Mouse (Mus musculus) cerebellum, adult 2 months (tissue): ENCODE results near the gene Rpl14. TPM values are rescaled to one million over a fixed set of nuclear protein-coding genes. Genes with fewer than 3 reads are reported as not detected.

ENCODE experiments used
- DNase-seq, 2 experiments: peaks; one replicate each; pipeline ENCODE4 v3.0.0; 2021
- H3K27ac ChIP-seq: fragments of 200-500 bp; 2 replicates; pipeline ENCODE4 v1.5.1; 2012; ENCODE audit warnings: low read length, control low read depth, inconsistent platforms; ENCODE audit not compliant: insufficient read depth
- H3K27me3 ChIP-seq: fragments of 200-500 bp; 2 replicates; pipeline ENCODE4 v1.6.1; 2012; ENCODE audit warnings: inconsistent platforms, mild to moderate bottlenecking, low read length, moderate library complexity; ENCODE audit not compliant: control insufficient read depth, insufficient read depth
- H3K4me1 ChIP-seq: fragments of 200-500 bp; 2 replicates; pipeline ENCODE4 v1.6.1; 2011; ENCODE audit warnings: low read length; ENCODE audit not compliant: control insufficient read depth, insufficient read depth
- H3K4me3 ChIP-seq: fragments of 200-500 bp; replicated peaks from 2 replicates; pipeline ENCODE3; 2011; ENCODE audit warnings: mild to moderate bottlenecking, low read depth, low read length, control low read depth; ENCODE audit not compliant: insufficient read depth
- CTCF ChIP-seq: fragments of 200-500 bp; IDR thresholded peaks from 2 replicates; pipeline ENCODE4 v1.5.1; 2011; ENCODE audit warnings: low read depth, mild to moderate bottlenecking, control low read depth, low read length, moderate library complexity, borderline replicate concordance; ENCODE audit not compliant: insufficient read depth
- POLR2A ChIP-seq: fragments of 200-500 bp; IDR thresholded peaks from 2 replicates; pipeline ENCODE4 v1.6.1; 2011; ENCODE audit warnings: low read length, control low read depth, borderline replicate concordance; ENCODE audit not compliant: insufficient read depth
- WGBS: fragments of 180-500 bp; shearing (Covaris S2); methylation state at CpG from one replicate; pipeline ENCODE4 v1.1.7; 2018; 5-methylcytosine and 5-hydroxymethylcytosine counted together
- polyA plus RNA-seq: library from polyadenylated mRNA; depleted of rRNA; stranded (reverse); fragments of >200 nt; gene quantifications from 2 replicates; pipeline ENCODE4 v1.2.3, GENCODE M21; 2012

The Rpl14 gene
- polyA plus RNA-seq, 1 experiment, result 353 TPM

GRCm38 (mm10) chr9:120564247-120564646 is 7.0 kb upstream of the Rpl14 start:
- Histone ChIP-seq H3K27ac (no peak overlapping the region), H3K4me3 (no peak overlapping the region), H3K4me1 (no peaks in the 10 kb centered on the region), H3K27me3 (no peaks in the 10 kb centered on the region)
- TF ChIP-seq CTCF, result no peak
- DNase-seq, result no peak
- WGBS, result 74% methylated on average over 2 of the region's 2 CpGs

DNA sequence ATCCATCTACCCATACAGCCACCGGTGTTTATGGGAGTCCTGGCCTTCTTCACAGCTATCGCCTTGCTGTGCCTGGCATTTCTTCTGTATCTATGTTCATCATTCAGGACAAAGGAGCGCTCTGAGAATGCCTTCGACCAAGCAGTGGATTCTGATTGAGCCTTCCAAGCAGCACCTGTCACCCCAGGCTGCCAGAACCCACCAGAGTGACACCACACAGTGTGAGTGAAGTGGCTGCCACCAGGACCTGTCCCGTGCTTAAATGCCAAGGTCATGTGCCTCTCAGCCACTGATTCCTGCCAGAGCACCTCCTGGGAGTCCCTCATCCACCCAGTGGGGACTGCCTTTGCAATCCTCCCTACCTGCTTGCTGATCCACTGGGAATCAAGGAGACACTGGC is 4.9 kb upstream of the Rpl14 start:
- Histone ChIP-seq H3K27me3 (no peaks in the 10 kb centered on the region), H3K27ac (no peak overlapping the region), H3K4me3 (no peak overlapping the region), H3K4me1 (no peaks in the 10 kb centered on the region)
- no peak for DNase-seq
- WGBS, result 58% methylated on average over 5 of the region's 5 CpGs
- no peak for TF ChIP-seq POLR2A
- no peak for TF ChIP-seq CTCF

DNA sequence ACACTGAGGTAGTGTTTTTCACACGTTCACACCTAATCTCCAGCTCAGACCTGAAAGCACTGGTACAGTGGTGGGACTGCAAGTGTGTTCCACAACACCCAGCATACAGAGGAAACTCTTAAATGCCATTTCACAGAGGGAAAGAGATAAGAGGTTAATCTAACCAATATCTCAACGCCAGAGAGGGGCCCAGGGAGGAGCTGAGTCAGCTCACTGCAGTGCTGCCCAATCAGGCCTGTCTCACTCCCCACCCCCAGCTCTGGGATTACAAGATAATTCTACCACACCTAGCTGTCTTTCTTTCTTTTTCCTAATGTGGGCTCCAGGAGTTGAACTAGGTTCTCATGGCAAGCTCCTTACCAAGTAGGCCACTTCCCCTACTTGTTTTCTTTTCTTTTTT is 2.3 kb upstream of the Rpl14 start:
- H3K4me1 ChIP-seq, result no peaks in the 10 kb centered on the region
- 73% methylated on average over 2 of the region's 2 CpGs for WGBS
- DNase-seq, result no peak

GRCm38 (mm10) chr9:120569721-120570333 is 1.4 kb upstream of the Rpl14 start:
- Histone ChIP-seq H3K4me3 (no peak overlapping the region), H3K27me3 (no peaks in the 10 kb centered on the region), H3K4me1 (no peaks in the 10 kb centered on the region), H3K27ac (no peak overlapping the region)
- 41% methylated on average over 13 of the region's 13 CpGs for WGBS
- peak; percentile 25 to 34 for DNase-seq
- TF ChIP-seq CTCF, result peak; percentile 32; the same call in 1 of the 2 replicates
- no peak for TF ChIP-seq POLR2A

More for the DNA sequence above, 2.3 kb upstream of the Rpl14 start:
- H3K4me3 ChIP-seq, result no peak overlapping the region
- H3K27me3 ChIP-seq, result no peaks in the 10 kb centered on the region
- no peak for TF ChIP-seq POLR2A
- no peak for TF ChIP-seq CTCF
- no peak overlapping the region for H3K27ac ChIP-seq

GRCm38 (mm10) chr9:120570334-120570725 is 914 bp upstream of the Rpl14 start:
- TF ChIP-seq POLR2A, result no peak
- no peak overlapping the region for H3K27ac ChIP-seq
- WGBS, result 43% methylated on average over 2 of the region's 2 CpGs
- DNase-seq, result peak in 1 of 2 experiments; percentile 16
- no peaks in the 10 kb centered on the region for H3K4me1 ChIP-seq
- H3K4me3 ChIP-seq, result no peak overlapping the region
- no peaks in the 10 kb centered on the region for H3K27me3 ChIP-seq

DNA sequence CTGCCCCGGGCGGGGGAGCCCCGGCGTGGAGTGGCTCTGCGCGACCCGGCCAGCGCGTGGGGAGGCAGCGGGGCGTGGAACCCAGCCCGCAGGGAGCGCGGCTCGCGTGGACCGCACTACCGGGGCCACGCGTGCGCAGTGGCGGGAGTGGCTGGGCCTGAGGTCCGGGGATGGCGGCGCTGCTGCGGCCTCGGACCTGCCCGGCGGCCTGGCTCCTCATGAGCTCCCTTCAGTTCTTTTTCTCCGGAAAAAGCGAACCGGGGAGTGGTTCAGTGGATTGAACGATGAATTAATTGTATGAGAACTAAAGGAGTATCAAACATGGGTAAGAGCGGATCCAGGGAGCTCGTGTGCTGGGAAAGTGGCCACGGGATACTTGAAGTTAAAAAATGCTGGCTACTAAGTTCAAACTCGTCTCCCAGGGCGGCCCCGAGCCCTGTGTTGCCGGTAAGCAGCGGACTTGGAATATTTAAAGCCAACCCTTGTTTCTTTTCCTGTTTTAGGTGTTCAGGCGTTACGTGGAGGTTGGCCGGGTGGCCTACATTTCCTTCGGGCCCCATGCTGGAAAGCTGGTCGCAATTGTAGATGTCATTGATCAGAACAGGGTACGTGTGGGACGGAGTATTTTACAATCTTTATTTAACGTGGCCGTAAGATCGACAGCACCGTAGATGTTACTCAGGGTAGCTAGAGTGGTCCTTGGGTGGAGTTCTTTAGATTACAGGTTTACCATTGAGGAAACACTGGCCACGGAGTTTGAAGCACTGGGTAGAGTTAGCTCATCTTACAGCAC is 545 bp downstream of the Rpl14 start:
- WGBS, result 1% methylated on average over 53 of the region's 53 CpGs
- Histone ChIP-seq H3K27me3 (no peaks in the 10 kb centered on the region), H3K4me3 (peak overlapping the region; percentile 95), H3K27ac (peak overlapping the region; percentile 84), H3K4me1 (no peaks in the 10 kb centered on the region)
- no peak for DNase-seq
- TF ChIP-seq POLR2A (no peak), CTCF (no peak)

GRCm38 (mm10) chr9:120575748-120576661 is 4.8 kb downstream of the Rpl14 start:
- no peak for DNase-seq
- Histone ChIP-seq H3K27ac (no peak overlapping the region), H3K4me1 (peaks cover 2% of the 10 kb centered on the region; the same call in 1 of the 2 replicates), H3K4me3 (no peak overlapping the region), H3K27me3 (no peaks in the 10 kb centered on the region)
- 66% methylated on average over 6 of the region's 6 CpGs for WGBS
- TF ChIP-seq CTCF (no peak), POLR2A (no peak)
